11 mouse cellular contexts compared by ENCODE assay signal in the genomic region with DNA sequence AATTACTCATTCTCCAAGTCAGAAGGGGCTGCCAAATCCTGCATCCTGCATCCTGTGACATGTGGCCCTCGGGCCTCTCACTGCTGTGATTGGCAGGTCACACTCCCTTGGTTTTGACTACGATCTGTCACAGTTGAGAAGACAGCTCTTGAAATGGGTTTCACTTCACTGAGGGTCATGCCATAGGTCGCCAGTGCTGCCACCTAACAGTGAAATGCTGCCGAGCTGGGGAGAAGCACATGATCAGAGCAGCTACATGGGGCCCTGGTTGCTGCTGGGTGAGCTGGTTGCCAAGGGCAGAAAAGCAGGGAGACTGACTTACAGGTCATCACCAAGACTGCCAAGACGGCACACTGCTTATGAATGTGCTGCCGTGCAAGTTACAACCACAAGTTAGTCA.
A peak's percentile ranks its signal among the peaks of the same experiment; 100 is the strongest.
DNase-seq lines count a peak whose midpoint lies in the region; ATAC-seq and TF ChIP-seq lines count a peak whose summit lies in the region.
"Had no signal": no experiment of that assay in that cellular context is flagged by ENCODE, and none has a peak within 500 bp of the region (broad histone marks: within the 10 kb centered on the region; RNA-seq: fewer than 3 reads in every experiment).

No protein-coding gene starts in this region.

- H3K4me2 ChIP-seq in forebrain, embryonic 15.5 days (replicated peaks), result no peak overlapping the region
- no peak overlapping the region for H3K4me2 ChIP-seq in neural tube, embryonic 14.5 days (ENCODE audit: low read depth, low read length)
- no peak overlapping the region for H3K4me2 ChIP-seq in neural tube, embryonic 15.5 days
- no peak overlapping the region for H3K4me2 ChIP-seq in liver, postnatal 0 days (ENCODE audit: low read depth, low read length)

- H3K36me3 ChIP-seq in forebrain, embryonic 15.5 days, result no peaks in the 10 kb centered on the region
- H3K36me3 ChIP-seq in forebrain, embryonic 10.5 days (replicated peaks), result no peaks in the 10 kb centered on the region
- no peaks in the 10 kb centered on the region for H3K36me3 ChIP-seq in neural tube, embryonic 14.5 days (ENCODE audit: control insufficient read depth, insufficient read depth, low read length)
- no peaks in the 10 kb centered on the region for H3K36me3 ChIP-seq in neural tube, embryonic 15.5 days
- no peaks in the 10 kb centered on the region for H3K36me3 ChIP-seq in liver, postnatal 0 days (replicated peaks; ENCODE audit: insufficient read depth, low read length)

- H3K27ac ChIP-seq in forebrain, embryonic 15.5 days (replicated peaks), result no peak overlapping the region
- no peak overlapping the region for H3K27ac ChIP-seq in forebrain, embryonic 10.5 days
- no peak overlapping the region for H3K27ac ChIP-seq in neural tube, embryonic 14.5 days (ENCODE audit: low read depth, low read length)
- no peak overlapping the region for H3K27ac ChIP-seq in neural tube, embryonic 15.5 days (replicated peaks)
- H3K27ac ChIP-seq in liver, postnatal 0 days (ENCODE audit: low read depth), result no peak overlapping the region

- no peaks in the 10 kb centered on the region for H3K27me3 ChIP-seq in forebrain, embryonic 15.5 days
- H3K27me3 ChIP-seq in forebrain, embryonic 10.5 days (ENCODE audit: poor library complexity, severe bottlenecking), result peaks cover 24% of the 10 kb centered on the region
- no peaks in the 10 kb centered on the region for H3K27me3 ChIP-seq in neural tube, embryonic 14.5 days (ENCODE audit: control insufficient read depth, insufficient read depth, low read length)
- no peaks in the 10 kb centered on the region for H3K27me3 ChIP-seq in neural tube, embryonic 15.5 days (replicated peaks)
- no peaks in the 10 kb centered on the region for H3K27me3 ChIP-seq in liver, postnatal 0 days (ENCODE audit: insufficient read depth, low read length)

- no peak overlapping the region for H3K4me3 ChIP-seq in forebrain, embryonic 15.5 days
- H3K4me3 ChIP-seq in forebrain, embryonic 10.5 days, result no peak overlapping the region
- H3K4me3 ChIP-seq in neural tube, embryonic 14.5 days (ENCODE audit: low read depth, low read length), result no peak overlapping the region
- no peak overlapping the region for H3K4me3 ChIP-seq in neural tube, embryonic 15.5 days (replicated peaks)
- H3K4me3 ChIP-seq in lung, adult 2 months (replicated peaks; ENCODE audit: extremely low read depth, low read depth, low read length), result no peak overlapping the region
- H3K4me3 ChIP-seq in liver, postnatal 0 days (ENCODE audit: low read depth, low read length), result no peak overlapping the region

- TF ChIP-seq CTCF in lung, adult 2 months (IDR thresholded peaks at IDR 0.05; ENCODE audit: insufficient read depth, low read length), result no peak
- no peak for TF ChIP-seq CTCF in liver, postnatal 0 days (IDR thresholded peaks at IDR 0.05; ENCODE audit: low read depth)

- H3K4me1 ChIP-seq in forebrain, embryonic 15.5 days, result peaks cover 20% of the 10 kb centered on the region; the same call in 1 of the 2 replicates
- peaks cover 18% of the 10 kb centered on the region for H3K4me1 ChIP-seq in forebrain, embryonic 10.5 days
- no peaks in the 10 kb centered on the region for H3K4me1 ChIP-seq in neural tube, embryonic 14.5 days (ENCODE audit: control insufficient read depth, insufficient read depth, low read length)
- H3K4me1 ChIP-seq in neural tube, embryonic 15.5 days, result peaks cover 7% of the 10 kb centered on the region; the same call in 1 of the 2 replicates
- H3K4me1 ChIP-seq in lung, adult 2 months (ENCODE audit: control insufficient read depth, insufficient read depth, low read length), result no peaks in the 10 kb centered on the region
- no peaks in the 10 kb centered on the region for H3K4me1 ChIP-seq in liver, postnatal 0 days (ENCODE audit: insufficient read depth)

- no peak for TF ChIP-seq EP300 in liver, postnatal 0 days (IDR thresholded peaks at IDR 0.05; ENCODE audit: low read depth)

- 0 out of 2 replicates have a peak, but pooled peaks have one; percentile 8 for ATAC-seq in forebrain, embryonic 15.5 days (replicated peaks)
- ATAC-seq in neural tube, embryonic 14.5 days (ENCODE audit: low read depth), result 0 out of 2 replicates have a peak, but pooled peaks have one; percentile 26
- no peak for ATAC-seq in neural tube, embryonic 15.5 days (ENCODE audit: low FRiP score)
- ATAC-seq in liver, postnatal 0 days, result no peak
- ATAC-seq: lung, postnatal 0 days had no signal

- 40% methylated on average over 6 of the region's 6 CpGs for WGBS in forebrain, embryonic 15.5 days
- WGBS in forebrain, embryonic 10.5 days, result 36% methylated on average over 6 of the region's 6 CpGs
- 47% methylated on average over 6 of the region's 6 CpGs for WGBS in neural tube, embryonic 14.5 days
- WGBS in neural tube, embryonic 15.5 days, result 52% methylated on average over 6 of the region's 6 CpGs
- WGBS in lung, adult 2 months, result 34% methylated on average over 6 of the region's 6 CpGs
- WGBS in liver, postnatal 0 days (ENCODE audit: insufficient replicate concordance), result 45% methylated on average over 6 of the region's 6 CpGs

- no peaks in the 10 kb centered on the region for H3K9me3 ChIP-seq in forebrain, embryonic 15.5 days
- H3K9me3 ChIP-seq in forebrain, embryonic 10.5 days, result no peaks in the 10 kb centered on the region
- H3K9me3 ChIP-seq in neural tube, embryonic 14.5 days (ENCODE audit: control insufficient read depth, low read length), result no peaks in the 10 kb centered on the region
- H3K9me3 ChIP-seq in neural tube, embryonic 15.5 days (replicated peaks), result no peaks in the 10 kb centered on the region
- no peaks in the 10 kb centered on the region for H3K9me3 ChIP-seq in liver, postnatal 0 days (ENCODE audit: low read length)

- no peak overlapping the region for H3K9ac ChIP-seq in forebrain, embryonic 15.5 days (replicated peaks)
- H3K9ac ChIP-seq in neural tube, embryonic 14.5 days (replicated peaks; ENCODE audit: low read depth, low read length), result no peak overlapping the region
- no peak overlapping the region for H3K9ac ChIP-seq in neural tube, embryonic 15.5 days (replicated peaks)
- H3K9ac ChIP-seq in liver, postnatal 0 days (replicated peaks), result no peak overlapping the region

- no peak for DNase-seq in forebrain, embryonic 10.5 days (ENCODE audit: extremely low spot score, low spot score)
- DNase-seq in kidney, postnatal 4 days, result peak; percentile 14 to 42
- DNase-seq in cerebellum, adult 11-12 months, result no peak
- no peak for DNase-seq in lung, adult 2 months
- no peak for DNase-seq in liver, postnatal 0 days
- DNase-seq: heart, adult 18-20 months; heart, postnatal 10 days had no signal

- no peak for TF ChIP-seq POLR2A in lung, adult 2 months (IDR thresholded peaks at IDR 0.05; ENCODE audit: borderline replicate concordance, extremely low read depth, low read depth, low read length)

Comparison
In these comparisons a context has a peak if more than half of its experiments do, and no peak if none do; other contexts are left out.
1. ATAC-seq: peak in forebrain, embryonic 15.5 days (single experiment) and neural tube, embryonic 14.5 days (single experiment); none in neural tube, embryonic 15.5 days (single experiment) and liver, postnatal 0 days (single experiment).
2. DNase-seq: peak in kidney, postnatal 4 days (2 of 2); none in forebrain, embryonic 10.5 days (single experiment), cerebellum, adult 11-12 months (single experiment), lung, adult 2 months (single experiment) and liver, postnatal 0 days (single experiment).